Mouse (Mus musculus): ENCODE results near the gene Ripk3. TPM values are rescaled to one million over a fixed set of nuclear protein-coding genes. Genes with fewer than 3 reads are reported as not detected.

Gene Ripk3
- polyA plus RNA-seq, 1 experiment: 42.1 TPM

GRCm38 (mm10) chr14:55768555-55768954 is 20.1 kb downstream of the Ripk3 start:
- H3K4me1 ChIP-seq (ENCODE audit: control insufficient read depth, insufficient read depth, insufficient read length, low read length): peaks cover 20% of the 10 kb centered on the region
- H3K27ac ChIP-seq (ENCODE audit: insufficient read depth, low read depth, low read length): no peak overlapping the region
- TF ChIP-seq CTCF (IDR thresholded peaks at IDR 0.05; ENCODE audit: extremely low read depth, insufficient read length, insufficient replicate concordance, low read depth, low read length) (no peak), POLR2A (IDR thresholded peaks at IDR 0.05; ENCODE audit: low read depth, low read length) (no peak)
- 85% methylated on average over 6 of the region's 6 CpGs for WGBS
- H3K4me3 ChIP-seq (ENCODE audit: low read depth, low read length): no peak overlapping the region
- no peaks in the 10 kb centered on the region for H3K27me3 ChIP-seq (ENCODE audit: control insufficient read depth, insufficient read depth, low read length)
- no peaks in the 10 kb centered on the region for H3K36me3 ChIP-seq (ENCODE audit: control insufficient read depth, insufficient read depth, low read length)

DNA sequence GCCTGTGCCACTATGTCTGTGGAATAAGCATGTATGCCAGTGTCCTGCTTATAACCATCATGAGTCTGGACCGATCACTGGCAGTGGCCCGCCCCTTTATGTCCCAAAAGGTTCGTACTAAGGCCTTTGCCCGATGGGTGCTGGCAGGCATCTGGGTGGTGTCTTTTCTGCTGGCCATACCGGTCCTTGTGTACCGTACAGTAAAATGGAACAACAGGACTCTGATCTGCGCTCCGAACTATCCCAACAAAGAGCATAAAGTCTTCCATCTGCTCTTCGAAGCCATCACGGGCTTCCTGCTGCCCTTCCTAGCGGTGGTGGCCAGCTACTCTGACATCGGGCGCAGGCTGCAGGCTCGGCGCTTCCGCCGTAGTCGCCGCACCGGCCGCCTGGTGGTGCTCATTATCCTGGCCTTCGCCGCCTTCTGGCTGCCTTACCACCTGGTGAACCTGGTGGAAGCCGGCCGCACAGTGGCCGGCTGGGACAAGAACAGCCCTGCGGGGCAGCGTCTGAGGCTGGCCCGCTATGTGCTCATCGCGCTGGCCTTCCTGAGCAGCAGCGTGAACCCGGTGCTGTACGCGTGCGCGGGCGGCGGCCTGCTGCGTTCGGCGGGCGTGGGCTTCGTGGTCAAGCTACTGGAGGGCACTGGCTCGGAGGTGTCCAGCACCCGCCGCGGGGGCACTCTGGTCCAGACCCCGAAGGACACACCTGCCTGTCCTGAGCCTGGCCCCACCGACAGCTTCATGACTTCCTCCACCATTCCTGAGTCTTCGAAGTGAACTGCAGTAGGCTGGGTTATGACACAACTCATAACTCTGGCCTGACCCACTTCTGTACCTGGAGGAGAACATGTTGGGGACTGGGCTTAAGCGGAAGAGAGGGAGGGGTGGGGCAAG is 20.9 kb downstream of the Ripk3 start:
- H3K4me1 ChIP-seq (ENCODE audit: control insufficient read depth, insufficient read depth, insufficient read length, low read length): peaks cover 20% of the 10 kb centered on the region
- no peak overlapping the region for H3K27ac ChIP-seq (ENCODE audit: insufficient read depth, low read depth, low read length)
- no peaks in the 10 kb centered on the region for H3K36me3 ChIP-seq (ENCODE audit: control insufficient read depth, insufficient read depth, low read length)
- 0 out of 2 replicates have a peak, but pooled peaks have one; percentile 47 for TF ChIP-seq CTCF (IDR thresholded peaks at IDR 0.05; ENCODE audit: extremely low read depth, insufficient read length, insufficient replicate concordance, low read depth, low read length)
- TF ChIP-seq POLR2A (IDR thresholded peaks at IDR 0.05; ENCODE audit: low read depth, low read length): 0 out of 2 replicates have a peak, but pooled peaks have one; percentile 27
- H3K27me3 ChIP-seq (ENCODE audit: control insufficient read depth, insufficient read depth, low read length): 0 out of 2 replicates have a peak, but pooled peaks cover 1% of the 10 kb centered on the region
- 6% methylated on average over 52 of the region's 52 CpGs for WGBS
- peak overlapping the region; percentile 57 for H3K4me3 ChIP-seq (ENCODE audit: low read depth, low read length)

GRCm38 (mm10) chr14:55765696-55766095 is 23.0 kb downstream of the Ripk3 start, which contains the start of gene Ltb4r1:
Gene Ltb4r1, plus strand, starts transcription at chr14:55765962.
- TF ChIP-seq POLR2A (IDR thresholded peaks at IDR 0.05; ENCODE audit: low read depth, low read length) (no peak), CTCF (IDR thresholded peaks at IDR 0.05; ENCODE audit: extremely low read depth, insufficient read length, insufficient replicate concordance, low read depth, low read length) (no peak)
- H3K27ac ChIP-seq (ENCODE audit: insufficient read depth, low read depth, low read length): peak within 1 kb of the TSS; percentile 61; the same call in 1 of the 2 replicates
- no peak within 1 kb of the TSS for H3K4me3 ChIP-seq (ENCODE audit: low read depth, low read length)
- H3K4me1 ChIP-seq (ENCODE audit: control insufficient read depth, insufficient read depth, insufficient read length, low read length): peaks cover 18% of the 10 kb centered on the region
- no peaks in the 10 kb centered on the region for H3K36me3 ChIP-seq (ENCODE audit: control insufficient read depth, insufficient read depth, low read length)
- 60% methylated on average over 4 of the region's 4 CpGs for WGBS
- H3K27me3 ChIP-seq (ENCODE audit: control insufficient read depth, insufficient read depth, low read length): 0 out of 2 replicates have a peak, but pooled peaks cover 13% of the 10 kb centered on the region

GRCm38 (mm10) chr14:55763166-55763565 is 25.5 kb downstream of the Ripk3 start:
- no peaks in the 10 kb centered on the region for H3K36me3 ChIP-seq (ENCODE audit: control insufficient read depth, insufficient read depth, low read length)
- no peak overlapping the region for H3K27ac ChIP-seq (ENCODE audit: insufficient read depth, low read depth, low read length)
- no peak overlapping the region for H3K4me3 ChIP-seq (ENCODE audit: low read depth, low read length)
- WGBS: 66% methylated on average over 7 of the region's 7 CpGs
- 0 out of 2 replicates have a peak, but pooled peaks cover 13% of the 10 kb centered on the region for H3K27me3 ChIP-seq (ENCODE audit: control insufficient read depth, insufficient read depth, low read length)
- H3K4me1 ChIP-seq (ENCODE audit: control insufficient read depth, insufficient read depth, insufficient read length, low read length): peaks cover 16% of the 10 kb centered on the region
- TF ChIP-seq POLR2A (IDR thresholded peaks at IDR 0.05; ENCODE audit: low read depth, low read length) (no peak), CTCF (IDR thresholded peaks at IDR 0.05; ENCODE audit: extremely low read depth, insufficient read length, insufficient replicate concordance, low read depth, low read length) (no peak)

- H3K36me3 ChIP-seq (ENCODE audit: control insufficient read depth, insufficient read depth, low read length): no peaks in the 10 kb centered on the region
- H3K27ac ChIP-seq (ENCODE audit: insufficient read depth, low read depth, low read length): no peak overlapping the region
- TF ChIP-seq CTCF (IDR thresholded peaks at IDR 0.05; ENCODE audit: extremely low read depth, insufficient read length, insufficient replicate concordance, low read depth, low read length) (peak; percentile 26; the same call in 1 of the 2 replicates), POLR2A (IDR thresholded peaks at IDR 0.05; ENCODE audit: low read depth, low read length) (0 out of 2 replicates have a peak, but pooled peaks have one; percentile 26)
- H3K27me3 ChIP-seq (ENCODE audit: control insufficient read depth, insufficient read depth, low read length): 0 out of 2 replicates have a peak, but pooled peaks cover 13% of the 10 kb centered on the region
- WGBS: 2% methylated on average over 77 of the region's 77 CpGs
- H3K4me3 ChIP-seq (ENCODE audit: low read depth, low read length): peak overlapping the region; percentile 60
- peaks cover 8% of the 10 kb centered on the region for H3K4me1 ChIP-seq (ENCODE audit: control insufficient read depth, insufficient read depth, insufficient read length, low read length)
These were observed 26.5 kb downstream of the Ripk3 start for GRCm38 (mm10) chr14:55762001-55762821.

- no peak for TF ChIP-seq CTCF (IDR thresholded peaks at IDR 0.05; ENCODE audit: extremely low read depth, insufficient read length, insufficient replicate concordance, low read depth, low read length)
- TF ChIP-seq POLR2A (IDR thresholded peaks at IDR 0.05; ENCODE audit: low read depth, low read length): no peak
- Histone ChIP-seq H3K27ac (ENCODE audit: insufficient read depth, low read depth, low read length) (no peak within 1 kb of the TSS), H3K4me1 (ENCODE audit: control insufficient read depth, insufficient read depth, insufficient read length, low read length) (peaks cover 6% of the 10 kb centered on the region), H3K27me3 (ENCODE audit: control insufficient read depth, insufficient read depth, low read length) (0 out of 2 replicates have a peak, but pooled peaks cover 13% of the 10 kb centered on the region), H3K4me3 (ENCODE audit: low read depth, low read length) (peak within 1 kb of the TSS; percentile 60), H3K36me3 (ENCODE audit: control insufficient read depth, insufficient read depth, low read length) (peaks cover 3% of the 10 kb centered on the region)
- WGBS: 92% methylated on average over 6 of the region's 6 CpGs
These were observed 27.5 kb downstream of the Ripk3 start, which contains the start of gene Ltb4r2 for GRCm38 (mm10) chr14:55761163-55761562. Gene Ltb4r2, plus strand, starts transcription at chr14:55761428.
